Mouse (Mus musculus): ENCODE measurements around the gene Tbxa2r. TPM values are rescaled to one million over a fixed set of nuclear protein-coding genes. Genes with fewer than 3 reads are reported as not detected.
A peak's percentile ranks its signal among the peaks of the same experiment; 100 is the strongest.

The Tbxa2r gene
- total RNA-seq, 2 experiments from 2014 or later: 0.45 to 0.99 TPM

DNA sequence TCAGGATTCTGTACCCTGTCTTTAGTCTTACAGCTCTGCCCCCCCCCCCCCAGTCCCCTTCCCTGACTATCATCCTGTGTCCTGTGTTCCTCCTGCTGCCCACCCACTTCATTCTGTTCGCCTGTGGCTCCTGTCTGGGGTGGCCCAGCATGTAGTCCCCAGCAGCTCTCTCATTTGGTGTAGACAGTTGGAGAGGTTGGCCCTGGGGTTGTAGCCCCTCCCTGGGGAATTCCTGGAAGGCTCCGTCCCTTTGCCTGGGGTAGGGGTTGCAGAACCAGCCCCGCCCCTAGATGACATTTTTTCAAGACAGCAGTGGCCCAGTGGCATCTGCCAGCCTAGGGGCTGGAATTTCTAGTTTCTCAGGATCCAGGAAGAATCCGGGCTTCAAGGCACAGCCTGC lies 29.7 kb downstream of the Tbxa2r start:
- no peak for DNase-seq (ENCODE audit: low spot score in 2 of 2)
- intact Hi-C loops (cut with DNase I): no loop called here

DNA sequence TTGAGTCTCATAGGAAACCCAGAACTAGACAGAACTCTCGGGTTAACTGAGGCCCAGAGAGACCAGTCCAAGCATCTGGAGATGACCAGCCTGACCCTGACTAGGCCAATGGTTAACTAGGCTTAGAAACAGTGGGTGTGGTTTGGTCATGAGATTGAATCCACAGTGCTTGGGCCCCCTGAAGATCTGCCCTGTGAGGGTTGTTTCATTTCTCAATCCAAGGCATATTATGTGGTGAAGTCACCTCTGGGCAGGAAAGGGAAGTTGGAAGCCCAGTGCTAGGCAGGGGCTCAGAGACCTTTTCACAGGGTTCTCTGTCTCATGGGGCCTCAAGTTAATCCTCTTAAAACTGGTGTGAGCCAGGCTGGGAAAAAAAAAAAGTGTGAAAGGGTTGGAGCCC lies 30.3 kb downstream of the Tbxa2r start:
- DNase-seq (ENCODE audit: low spot score in 2 of 2): no peak
- intact Hi-C loops (cut with DNase I): no loop called here

DNA sequence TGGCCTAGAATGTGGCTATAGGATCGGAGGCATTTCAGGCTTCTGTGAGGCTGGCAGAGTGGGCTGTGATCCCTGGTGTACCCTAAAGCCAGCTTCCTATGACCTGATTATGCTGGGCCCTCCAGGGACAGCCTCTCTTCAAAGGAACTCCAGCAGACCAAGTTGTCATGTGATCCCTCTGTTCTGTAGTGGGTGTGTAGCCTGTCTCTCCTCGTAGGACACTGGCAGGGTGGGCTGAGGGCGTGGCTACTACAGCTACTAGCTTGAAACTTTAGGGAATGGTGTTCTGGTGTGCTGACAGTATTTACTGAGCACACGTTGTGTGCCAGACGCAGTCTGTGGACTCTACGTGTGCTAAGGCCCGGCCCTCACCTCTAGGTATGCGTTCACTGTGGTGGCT lies 32.2 kb downstream of the Tbxa2r start:
- DNase-seq (ENCODE audit: low spot score in 2 of 2): no peak
- intact Hi-C loops (cut with DNase I): no loop called here

DNA sequence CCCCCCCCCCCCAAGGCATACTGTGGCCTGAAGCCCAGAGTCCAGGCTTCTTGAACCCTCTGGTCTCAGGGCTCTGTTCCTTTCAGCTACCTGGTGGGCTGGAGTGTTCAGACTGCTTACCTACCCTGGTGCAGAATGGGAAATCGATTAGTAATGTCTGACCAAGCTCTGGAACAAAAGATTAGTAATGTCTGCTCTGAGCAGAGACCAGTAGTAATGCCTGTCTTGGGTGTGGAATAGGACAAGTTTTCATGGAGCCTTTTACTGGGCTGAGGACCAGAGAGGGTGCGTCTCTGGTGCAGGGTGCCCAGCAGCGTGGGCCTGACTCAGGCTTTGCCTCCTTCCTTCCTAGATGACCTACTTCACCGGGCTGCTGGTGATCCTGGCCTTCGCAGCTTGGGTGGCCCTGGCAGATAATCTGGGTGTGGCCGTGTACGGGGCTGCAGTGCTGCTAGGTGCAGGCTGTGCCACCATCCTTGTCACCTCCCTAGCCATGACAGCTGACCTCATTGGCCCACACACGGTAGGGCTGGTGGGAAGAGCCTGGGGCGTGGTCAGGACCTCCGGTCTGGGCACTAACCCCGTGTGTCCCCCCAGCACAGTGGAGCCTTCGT lies 33.9 kb downstream of the Tbxa2r start:
- DNase-seq (ENCODE audit: low spot score in 2 of 2): no peak
- intact Hi-C loops (cut with DNase I): no loop called here

DNA sequence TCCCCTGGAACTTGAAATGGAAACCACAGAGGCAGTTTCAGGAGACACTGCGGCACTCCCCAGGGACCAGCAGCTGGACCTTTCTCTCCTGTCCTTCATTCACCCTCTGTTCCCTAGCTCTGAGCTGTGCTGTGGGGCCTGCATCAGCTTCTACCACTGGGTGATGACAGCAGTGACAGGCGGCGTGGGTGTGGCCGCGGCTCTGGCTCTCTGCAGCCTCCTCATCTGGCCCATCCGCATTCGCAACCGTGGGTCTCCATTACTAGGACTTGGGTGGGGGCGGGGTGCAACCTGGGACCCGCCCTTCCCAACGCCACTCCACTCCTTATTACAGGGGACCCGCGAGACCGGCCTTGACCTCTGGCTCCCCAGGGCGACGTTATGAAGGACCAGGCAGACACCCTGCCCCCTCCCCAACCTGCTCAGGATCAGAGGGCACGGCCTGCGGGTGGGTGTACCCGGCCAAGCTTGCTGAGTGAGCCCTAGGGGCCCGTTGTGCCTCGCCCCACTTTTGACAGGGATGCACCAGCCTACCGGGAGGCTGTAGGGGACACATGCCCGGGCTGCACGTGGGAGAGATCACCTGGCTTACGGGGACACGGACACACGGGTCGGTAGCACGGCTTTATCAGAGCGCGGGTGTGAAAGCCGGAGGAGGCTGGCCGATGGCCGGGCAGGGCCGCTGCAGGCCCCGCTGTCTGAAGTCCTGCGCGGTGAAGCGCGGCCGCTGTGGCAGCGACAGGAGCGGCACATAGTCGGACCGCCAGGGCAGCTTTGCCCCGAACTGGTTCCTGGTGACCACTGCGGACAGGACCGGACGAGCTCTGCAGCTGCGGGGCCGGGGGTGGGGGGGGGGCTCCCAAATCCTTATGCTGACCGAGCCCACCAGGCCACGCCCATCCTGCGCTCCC lies 35.2 kb downstream of the Tbxa2r start:
- no peak for DNase-seq (ENCODE audit: low spot score in 2 of 2)
- intact Hi-C loops (cut with DNase I): no loop called here

DNA sequence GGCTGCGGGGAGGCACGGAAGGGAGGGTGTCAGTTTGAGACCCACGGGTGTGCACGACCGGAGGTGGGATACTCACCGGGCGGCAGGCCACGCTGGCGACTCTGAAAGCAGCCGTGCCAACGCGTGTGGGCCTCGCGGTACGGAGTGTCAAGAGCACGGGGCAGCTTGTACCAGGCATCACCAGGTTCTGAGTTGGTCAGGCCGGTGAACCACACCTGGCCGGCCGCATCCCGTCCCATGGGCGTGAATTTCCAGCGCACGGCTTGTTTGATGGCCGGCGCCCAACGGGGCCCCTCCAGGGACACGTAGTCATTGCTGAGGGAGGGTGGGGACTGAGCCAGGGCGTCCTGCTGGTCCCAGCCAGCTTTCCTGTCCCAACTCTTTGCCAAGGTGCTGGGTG lies 36.1 kb downstream of the Tbxa2r start:
- no peak for DNase-seq (ENCODE audit: low spot score in 2 of 2)
- intact Hi-C loops (cut with DNase I): no loop called here

DNA sequence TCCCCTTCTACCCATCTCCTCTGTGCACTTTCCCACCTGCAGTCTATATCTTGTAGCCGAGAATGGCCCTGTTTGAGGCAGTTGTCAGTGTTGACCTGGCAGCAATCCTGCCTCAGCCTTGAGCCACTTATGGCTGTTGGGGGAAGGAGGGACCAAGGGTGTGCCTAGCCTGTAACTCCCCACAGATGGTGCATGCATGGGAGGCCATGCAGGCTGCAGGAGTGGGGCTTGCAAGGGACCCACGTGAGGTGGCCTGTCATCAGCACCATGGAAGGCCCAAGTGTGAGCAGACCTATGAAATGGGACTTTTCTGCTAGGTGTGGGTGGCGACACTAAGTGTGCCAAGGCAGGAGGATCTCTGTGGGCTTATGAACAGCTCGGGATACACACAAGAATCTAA lies 36.5 kb downstream of the Tbxa2r start:
- peak in 1 of 2 experiments; percentile 52 for DNase-seq (ENCODE audit: low spot score in 2 of 2)
- intact Hi-C loops (cut with DNase I): no loop called here

DNA sequence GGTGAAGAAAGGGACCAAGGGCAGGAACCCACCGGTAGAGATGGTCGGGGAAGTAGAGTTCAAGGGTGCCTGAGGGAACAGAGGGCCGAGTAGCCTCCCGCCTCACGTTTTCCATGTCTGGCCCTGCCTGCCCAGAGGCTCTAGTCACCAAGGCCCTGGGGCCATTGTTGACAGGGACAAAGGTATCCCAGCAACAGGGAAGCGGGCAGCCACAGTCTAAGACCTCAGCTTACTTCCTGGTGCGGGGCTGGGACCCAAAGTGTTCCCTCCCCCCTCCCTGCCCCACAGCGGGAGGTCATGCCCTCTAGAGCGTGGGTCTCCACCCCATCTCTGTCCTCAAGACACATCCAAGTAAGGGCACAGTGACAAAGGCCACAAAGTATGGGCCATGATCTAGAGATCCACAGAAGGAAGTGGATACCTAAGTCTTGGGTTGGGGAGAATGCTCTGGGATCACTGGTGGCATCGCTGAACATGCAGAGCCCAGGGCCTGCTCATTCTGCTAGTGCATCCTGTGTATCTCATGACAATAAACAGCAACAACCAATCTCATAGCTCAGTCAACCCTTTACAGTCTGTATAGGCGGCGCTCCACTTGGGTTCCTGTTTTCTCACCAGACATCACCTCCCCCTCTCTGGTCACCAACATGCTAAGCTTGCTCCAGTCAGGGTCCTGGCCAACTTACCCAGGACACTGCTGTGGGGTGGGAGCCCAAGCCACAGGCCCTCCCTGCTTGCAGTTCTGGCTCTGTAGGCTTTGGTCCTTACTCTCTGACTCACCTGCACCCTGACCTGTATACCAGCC lies 37.3 kb downstream of the Tbxa2r start, which contains the start of gene 4930404N11Rik:
Gene 4930404N11Rik (minus strand): TSS at position 145 of the 805 bp plus-strand sequence.
- DNase-seq (ENCODE audit: low spot score in 2 of 2): no peak
- intact Hi-C loops (cut with DNase I): no loop called here

DNA sequence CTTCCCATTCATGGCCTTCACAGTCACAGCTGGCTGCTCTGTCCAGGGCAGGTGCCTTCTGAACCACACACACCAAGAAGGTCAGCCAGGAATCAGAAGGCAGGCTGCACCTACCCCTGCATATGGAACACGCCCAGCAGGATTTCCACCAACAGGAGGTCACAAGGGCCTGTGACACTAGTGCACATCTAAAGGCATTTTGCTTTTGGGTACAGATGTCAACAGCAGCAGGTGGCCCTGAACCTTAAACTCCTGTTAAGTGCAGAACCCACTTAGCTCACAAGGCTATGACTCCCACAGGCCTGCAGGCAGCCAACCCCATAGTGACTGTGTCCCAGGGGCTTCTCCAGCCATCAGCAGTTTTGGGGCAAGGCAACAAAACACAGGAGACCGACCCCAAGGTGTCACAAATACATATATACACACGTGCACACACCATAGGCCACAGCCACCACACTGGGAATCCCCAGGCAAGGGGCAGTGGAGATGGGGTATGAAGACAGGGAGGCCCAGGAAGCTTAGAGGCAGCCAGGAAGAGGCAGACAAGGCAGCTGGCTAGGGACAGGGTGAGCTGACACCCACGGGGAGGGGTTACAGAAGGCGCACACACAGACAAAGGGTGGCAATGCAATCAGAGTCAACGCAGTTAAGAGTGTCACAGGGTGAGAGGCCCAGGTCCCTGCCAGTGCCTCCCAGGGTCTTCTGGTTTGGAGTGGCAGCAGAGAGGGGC lies 38.1 kb downstream of the Tbxa2r start:
- intact Hi-C loops (cut with DNase I): no loop called here

DNA sequence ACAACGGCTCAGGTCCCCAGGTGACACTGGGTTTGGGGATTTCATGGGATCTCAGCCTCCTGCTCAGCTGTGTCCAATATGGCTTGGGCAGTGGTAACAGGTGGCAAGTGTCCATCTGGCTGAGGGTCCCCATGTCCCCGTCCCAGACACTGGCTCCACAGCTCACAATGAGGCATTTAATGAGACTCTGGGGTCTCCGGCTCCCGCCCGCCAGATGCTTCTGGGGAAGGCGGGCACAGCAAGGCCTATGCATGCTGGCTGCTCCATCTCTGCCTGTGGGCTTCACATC lies 38.6 kb downstream of the Tbxa2r start:
- intact Hi-C loops (cut with DNase I): no loop called here
- no peak for DNase-seq (ENCODE audit: low spot score in 2 of 2)

More for the DNA sequence above, 38.1 kb downstream of the Tbxa2r start:
- no peak for DNase-seq (ENCODE audit: low spot score in 2 of 2)

DNA sequence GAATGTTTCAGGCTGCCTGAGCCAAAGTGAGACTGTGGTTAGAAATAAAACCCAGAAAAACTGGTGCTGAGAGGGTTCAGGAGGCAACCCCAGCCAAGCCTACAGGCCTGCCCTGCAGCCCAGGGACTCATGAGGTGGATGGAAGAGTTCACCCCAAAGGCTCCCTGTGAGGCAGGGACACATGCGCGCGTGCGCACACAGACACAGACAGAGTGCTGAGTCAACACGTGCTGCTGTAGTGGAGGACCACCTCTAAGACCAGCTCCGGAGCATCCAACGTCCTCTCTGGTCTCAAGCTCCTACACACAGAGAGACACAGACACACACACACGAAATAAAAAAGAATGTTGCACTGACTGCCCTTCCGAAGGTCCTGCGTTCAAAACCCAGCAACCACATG lies 46.8 kb downstream of the Tbxa2r start:
- no peak for DNase-seq (ENCODE audit: low spot score in 2 of 2)
- intact Hi-C loops (cut with DNase I): no loop called here

DNA sequence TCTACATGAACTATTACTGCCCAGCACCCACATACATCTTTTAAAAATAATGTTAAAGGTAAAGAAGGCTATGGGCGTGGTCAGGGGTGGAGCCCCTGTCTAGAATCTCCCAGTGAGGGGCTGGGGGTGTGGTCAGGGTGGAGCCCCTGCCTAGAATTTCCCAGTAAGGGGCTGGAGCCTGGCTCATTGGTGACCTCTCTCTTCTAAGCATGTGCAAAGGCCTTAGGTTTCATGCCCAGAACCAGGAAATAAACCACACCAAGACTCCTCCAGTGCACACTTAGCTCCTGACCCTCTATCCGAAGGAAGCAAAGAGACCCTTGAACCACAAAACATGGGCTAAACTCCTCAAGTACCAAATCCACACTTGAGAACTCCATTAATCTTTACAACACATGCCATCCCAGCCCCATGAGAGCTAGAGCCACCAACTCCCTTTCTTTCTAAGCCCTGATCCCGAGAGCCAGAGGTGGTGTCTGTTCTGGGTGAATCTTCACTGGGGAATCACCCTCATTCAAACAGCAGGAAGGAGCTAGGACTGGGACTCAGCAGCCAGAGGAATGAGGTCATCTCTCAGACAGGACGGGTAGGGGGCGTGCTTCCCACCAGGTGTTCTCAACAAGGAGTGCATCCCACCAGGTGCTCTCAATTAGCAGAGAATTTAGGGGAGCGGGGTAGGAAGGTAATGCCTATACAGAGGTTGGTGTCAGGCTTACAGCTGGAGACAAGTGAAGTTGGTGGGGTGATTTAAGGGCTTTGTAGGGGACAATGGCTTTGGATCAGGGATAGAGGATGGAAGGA lies 48.2 kb downstream of the Tbxa2r start:
- intact Hi-C loops (cut with DNase I): no loop called here
- no peak for DNase-seq (ENCODE audit: low spot score in 2 of 2)

DNA sequence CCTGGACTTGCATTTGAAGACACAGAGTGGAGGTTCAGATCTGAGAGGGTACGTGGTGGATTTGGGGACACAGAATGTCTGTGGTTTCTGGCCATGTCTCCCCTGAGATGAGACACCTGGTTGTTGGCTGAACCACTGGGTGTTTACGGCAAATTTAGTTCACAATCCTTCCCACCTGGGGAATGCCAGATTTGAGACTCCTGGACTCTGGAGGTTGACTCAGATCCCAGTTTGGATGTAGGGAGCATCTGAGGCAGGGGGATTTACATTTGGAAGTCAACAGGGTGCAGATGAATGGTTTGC lies 48.8 kb downstream of the Tbxa2r start:
- intact Hi-C loops (cut with DNase I): no loop called here
- no peak for DNase-seq (ENCODE audit: low spot score in 2 of 2)

DNA sequence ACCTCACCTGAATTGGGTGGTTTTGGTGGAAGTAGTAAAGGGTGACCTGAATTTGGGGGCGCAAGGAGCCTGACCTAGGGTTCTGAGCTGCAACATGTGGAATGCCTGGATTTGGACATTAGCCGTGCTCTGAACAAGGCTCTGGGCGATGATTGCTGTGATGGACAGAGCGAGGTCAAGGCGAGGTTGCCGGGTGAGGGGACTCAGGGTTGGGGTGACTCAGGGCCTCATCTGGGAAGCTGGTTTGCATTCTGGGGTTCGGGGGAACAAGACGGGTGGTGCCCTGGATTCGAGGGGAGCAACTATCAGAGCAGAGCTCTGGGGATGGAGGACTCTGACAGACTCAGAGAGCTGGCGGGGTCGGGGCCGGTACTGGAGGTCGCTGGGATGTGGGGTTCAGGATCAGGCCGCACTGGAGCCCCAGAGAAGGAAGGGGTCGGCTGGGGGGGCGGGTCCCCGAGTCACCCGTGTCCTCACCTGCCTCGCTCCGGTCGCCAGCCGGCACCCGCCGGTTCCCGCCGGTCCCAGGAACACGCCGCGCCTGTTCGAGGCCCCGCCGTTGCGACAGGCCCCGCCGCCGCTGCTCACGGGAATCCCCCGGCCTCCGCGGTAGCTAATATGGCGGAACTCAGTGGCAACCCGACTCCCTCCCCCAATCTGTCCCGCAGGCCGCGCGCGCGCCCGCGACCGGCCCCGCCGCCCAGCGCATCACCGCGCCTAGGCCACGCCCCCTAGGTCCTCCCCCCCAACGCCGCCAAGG lies 49.4 kb downstream of the Tbxa2r start, which contains the start of gene Fzr1:
Gene Fzr1 (minus strand): TSS at position 724 of the 760 bp plus-strand sequence.
- intact Hi-C loops (cut with DNase I): no loop called here
- no peak for DNase-seq (ENCODE audit: low spot score in 2 of 2)

DNA sequence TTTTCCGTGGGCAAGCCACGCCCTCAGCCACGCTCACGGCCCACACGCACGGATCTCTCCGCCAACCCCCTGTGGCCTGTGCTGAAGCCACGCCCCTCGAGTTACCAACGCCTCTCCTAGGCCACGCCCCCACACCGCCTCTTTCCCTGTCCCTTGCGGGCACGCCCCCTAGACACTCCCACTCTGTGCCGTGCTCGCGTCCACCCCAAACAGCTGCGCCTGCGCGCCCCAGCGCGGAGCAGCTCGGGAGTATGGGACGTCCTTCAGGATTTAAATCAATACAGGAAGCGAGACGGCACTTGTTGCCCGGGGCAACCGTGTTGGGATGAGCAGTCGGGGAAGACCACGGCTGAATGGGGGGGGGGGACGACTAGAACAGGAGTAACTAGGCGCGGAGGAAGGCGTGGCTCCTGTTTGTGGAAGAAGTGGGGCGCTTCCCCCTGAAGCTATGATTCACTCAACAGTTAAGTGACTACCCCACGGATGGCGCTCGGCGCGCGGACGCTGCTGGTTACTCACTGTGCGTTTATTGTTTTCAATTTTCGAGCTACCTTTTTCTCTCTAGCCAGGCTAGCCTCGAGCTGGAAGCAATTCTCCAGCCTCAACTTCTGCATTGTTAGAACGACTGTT lies 50.1 kb downstream of the Tbxa2r start:
- DNase-seq (ENCODE audit: low spot score in 2 of 2): peak; percentile 100
- intact Hi-C loops (cut with DNase I): no loop called here

DNA sequence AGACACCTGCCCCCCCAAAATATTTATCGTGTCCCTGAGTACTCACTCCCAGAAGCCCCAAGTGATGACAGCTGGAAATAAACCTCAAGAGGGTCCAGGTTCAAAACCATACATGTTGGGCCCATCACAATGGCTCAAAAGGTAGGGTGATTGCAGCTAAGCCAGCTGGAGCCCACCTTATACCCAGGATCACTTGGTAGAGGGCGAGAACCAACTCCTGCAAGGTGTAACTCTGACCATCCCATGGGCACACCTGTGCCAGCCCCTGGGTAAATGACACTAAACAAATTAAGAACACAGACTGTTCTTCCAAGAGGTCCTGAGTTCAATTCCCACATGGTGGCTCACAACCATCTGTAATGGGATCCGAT lies 50.6 kb downstream of the Tbxa2r start:
- intact Hi-C loops (cut with DNase I): no loop called here
- DNase-seq (ENCODE audit: low spot score in 2 of 2): no peak

DNA sequence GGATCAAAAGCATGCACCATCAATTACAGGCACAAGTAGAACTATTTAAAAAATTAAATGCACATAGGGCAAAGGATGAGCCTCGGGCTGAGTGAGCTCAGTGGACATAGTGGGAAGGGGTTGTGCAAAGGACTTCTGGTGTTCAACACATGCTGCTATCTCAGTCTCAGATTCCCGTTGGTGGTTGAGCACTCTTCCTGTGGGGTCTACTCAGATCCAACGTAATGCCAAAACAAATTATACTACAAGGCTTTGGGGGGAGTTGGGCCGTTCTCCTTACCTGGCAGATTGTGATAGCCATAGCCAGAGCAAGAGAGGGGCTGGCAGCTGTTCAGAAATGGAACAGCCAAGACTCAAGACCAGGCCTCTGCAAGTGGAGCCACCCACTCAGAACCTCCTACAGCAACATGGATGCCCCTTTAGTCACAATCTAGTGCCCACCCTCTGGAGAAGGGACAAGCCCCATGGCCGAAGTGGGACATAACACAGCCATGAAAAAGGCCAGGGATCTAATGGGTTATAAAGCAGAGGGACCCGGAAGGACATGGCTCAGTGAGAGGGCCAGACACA lies 51.4 kb downstream of the Tbxa2r start:
- intact Hi-C loops (cut with DNase I): no loop called here
- no peak for DNase-seq (ENCODE audit: low spot score in 2 of 2)

DNA sequence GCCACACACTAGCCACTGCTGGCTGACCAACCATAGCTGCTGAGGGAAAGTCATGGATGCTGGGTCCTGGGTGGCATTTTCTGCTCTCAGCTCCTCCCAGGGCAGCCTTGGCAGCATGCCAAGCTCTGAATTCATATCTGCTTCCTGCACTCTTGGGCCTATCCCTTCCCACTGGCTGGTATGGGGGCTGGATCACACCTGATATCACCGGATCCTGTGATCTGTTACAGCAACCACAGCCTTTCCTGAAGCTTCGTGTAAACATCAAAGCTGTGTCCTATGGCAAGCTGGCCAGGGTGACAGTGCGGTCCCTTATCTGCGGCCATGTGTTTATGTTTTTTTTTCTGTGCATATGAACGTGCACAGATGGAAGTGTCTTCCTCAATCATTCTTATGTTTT lies 53.5 kb downstream of the Tbxa2r start:
- intact Hi-C loops (cut with DNase I): no loop called here
- DNase-seq (ENCODE audit: low spot score in 2 of 2): no peak
